Mouse (Mus musculus): ENCODE results near the gene Bcl2l12.
"Not testable (repeated sequence)": the region's sequence is repeated elsewhere in the genome, so short reads cannot be mapped to it uniquely, and the experiment has no call there.

The Bcl2l12 gene

DNA sequence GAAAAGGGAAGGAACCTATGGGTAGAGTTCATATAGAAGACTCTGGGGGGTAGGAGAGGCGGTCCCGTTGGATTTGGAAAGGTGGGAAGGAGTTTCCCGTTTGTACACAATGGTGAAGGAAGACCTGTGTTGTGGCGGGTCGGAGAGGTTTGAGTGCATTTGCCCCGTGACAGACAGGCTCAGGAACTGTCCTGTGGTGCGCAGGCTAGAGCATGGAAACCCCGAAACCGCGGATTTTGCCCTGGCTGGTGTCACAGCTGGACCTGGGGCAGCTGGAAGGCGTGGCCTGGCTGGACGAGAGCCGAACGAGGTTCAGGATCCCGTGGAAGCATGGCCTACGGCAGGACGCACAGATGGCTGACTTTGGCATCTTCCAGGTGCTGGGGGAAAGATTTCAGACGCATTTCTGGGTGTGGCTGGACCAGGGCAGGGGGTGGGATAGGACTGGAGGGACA is at the start of gene Bcl2l12:
Bcl2l12 (minus strand) TSS at position 212 of the 455 bp plus-strand sequence.
- no peak for DNase-seq

DNA sequence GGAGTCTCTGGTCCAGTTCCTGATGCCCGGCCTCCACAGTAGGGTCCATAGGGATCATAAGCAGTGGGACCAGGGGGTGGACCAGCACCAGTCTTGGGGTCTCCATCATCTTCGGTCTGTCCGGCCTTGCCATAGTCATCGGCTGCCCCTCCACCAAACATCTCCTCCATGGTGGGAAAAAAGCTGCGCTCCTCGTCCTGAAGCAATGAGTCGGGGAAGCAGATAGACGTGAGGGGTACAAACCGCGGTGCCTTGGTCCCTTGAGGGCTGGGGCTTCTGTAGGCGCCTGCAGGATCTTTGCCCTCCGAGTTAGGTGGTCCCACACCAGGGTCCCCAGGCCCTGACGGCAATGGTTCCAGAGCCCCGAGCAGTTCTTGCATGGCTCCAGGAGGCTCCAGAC is 49.0 kb upstream of the Bcl2l12 start:
- DNase-seq, result no peak

GRCm38 (mm10) chr7:45046853-45047350 is 48.4 kb upstream of the Bcl2l12 start:
- no peak for DNase-seq

GRCm38 (mm10) chr7:45045741-45046140 is 47.2 kb upstream of the Bcl2l12 start:
- no peak for DNase-seq

- no peak for DNase-seq
Observed at GRCm38 (mm10) chr7:45043307-45043706, 44.8 kb upstream of the Bcl2l12 start.

DNA sequence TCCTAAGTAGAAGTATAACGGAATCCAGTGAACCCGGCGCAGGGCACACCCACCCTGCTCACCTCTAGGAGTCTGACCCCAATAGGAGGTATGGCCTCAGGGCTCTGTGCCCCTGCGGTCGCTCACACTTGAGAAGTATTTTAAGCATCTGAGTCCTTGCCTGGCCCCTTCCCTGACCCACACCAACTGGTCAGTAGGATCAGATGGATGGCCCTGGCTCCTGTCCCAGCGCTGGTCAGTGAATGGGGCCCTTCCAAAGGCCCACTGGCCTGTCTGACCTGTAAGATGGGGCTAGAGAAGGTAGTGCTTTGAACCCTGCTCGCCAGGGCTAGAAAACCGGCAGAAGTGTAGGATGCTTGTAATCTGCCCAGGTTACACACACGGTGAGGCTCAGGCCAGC is 42.3 kb upstream of the Bcl2l12 start:
- no peak for DNase-seq

GRCm38 (mm10) chr7:45038411-45038810 is 39.9 kb upstream of the Bcl2l12 start:
- no peak for DNase-seq

- DNase-seq, result no peak
Observed at GRCm38 (mm10) chr7:45037720-45038361, 39.3 kb upstream of the Bcl2l12 start.

DNA sequence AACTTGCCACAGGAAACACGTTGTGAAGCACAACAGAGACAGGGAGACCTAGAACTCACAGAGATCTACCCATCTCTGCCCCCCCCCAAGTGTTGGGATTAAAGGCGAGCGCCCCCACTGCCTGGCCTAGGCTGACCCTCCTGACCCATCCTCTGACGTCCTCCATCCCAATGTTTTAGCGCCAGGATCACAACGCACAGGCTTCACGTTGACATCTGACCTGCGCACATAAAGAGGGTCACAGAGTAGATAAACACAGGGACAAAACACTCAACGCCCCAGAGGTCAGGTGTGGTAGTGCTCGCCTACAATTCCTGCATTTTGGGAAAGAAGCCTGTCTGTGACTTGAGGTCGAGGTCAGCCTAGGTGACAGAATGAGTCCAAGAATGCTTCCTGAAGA is 38.2 kb upstream of the Bcl2l12 start:
- no peak for DNase-seq

- no peak for DNase-seq
Observed at GRCm38 (mm10) chr7:45035631-45036030, 37.1 kb upstream of the Bcl2l12 start.

GRCm38 (mm10) chr7:45033722-45034359 is 35.3 kb upstream of the Bcl2l12 start:
- DNase-seq, result no peak

DNA sequence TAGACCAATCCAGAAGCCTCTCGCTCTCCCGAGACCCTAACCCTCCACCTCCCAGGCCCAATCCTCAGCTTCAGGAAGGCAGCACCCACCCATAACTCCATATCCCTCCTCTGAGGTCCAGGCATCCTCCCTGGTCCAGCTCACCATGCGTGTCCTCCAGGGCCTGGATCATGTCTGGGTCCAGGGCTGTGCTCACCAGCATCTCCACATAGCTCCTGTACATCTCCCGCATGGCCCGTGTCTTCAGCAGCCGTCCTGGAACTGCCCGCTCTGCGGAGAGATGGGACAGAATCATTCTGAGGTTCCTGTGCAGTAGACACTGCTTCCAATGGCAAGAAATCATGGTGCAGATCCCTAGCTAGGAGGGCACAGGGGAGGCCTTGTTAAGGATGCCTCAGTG is 32.3 kb upstream of the Bcl2l12 start:
- DNase-seq, result no peak

DNA sequence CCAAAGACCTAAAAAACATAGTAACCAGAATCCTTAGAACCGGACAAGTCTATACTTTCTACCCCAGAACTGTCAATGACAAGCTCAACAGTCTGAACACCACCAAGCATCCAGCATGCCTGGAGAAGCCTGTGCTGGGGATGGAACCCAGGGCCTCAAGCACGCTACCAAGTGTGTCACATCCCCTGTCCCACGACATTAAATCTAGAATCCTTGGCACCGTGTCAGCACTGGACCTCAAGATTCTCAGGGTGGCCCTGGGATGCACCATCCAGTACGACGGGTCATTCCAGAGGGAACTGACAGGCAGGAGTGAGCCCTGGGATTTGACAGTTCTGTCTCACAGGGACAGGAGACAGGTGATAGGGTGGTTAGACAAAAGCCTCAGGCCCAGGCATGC is 31.5 kb upstream of the Bcl2l12 start:
- DNase-seq, result no peak

- no peak for DNase-seq
Observed at GRCm38 (mm10) chr7:45028351-45028750, 29.8 kb upstream of the Bcl2l12 start.

- no peak for DNase-seq
Observed at GRCm38 (mm10) chr7:45027761-45028160, 29.2 kb upstream of the Bcl2l12 start.

GRCm38 (mm10) chr7:45026256-45026655 is 27.7 kb upstream of the Bcl2l12 start:
- no peak for DNase-seq

DNA sequence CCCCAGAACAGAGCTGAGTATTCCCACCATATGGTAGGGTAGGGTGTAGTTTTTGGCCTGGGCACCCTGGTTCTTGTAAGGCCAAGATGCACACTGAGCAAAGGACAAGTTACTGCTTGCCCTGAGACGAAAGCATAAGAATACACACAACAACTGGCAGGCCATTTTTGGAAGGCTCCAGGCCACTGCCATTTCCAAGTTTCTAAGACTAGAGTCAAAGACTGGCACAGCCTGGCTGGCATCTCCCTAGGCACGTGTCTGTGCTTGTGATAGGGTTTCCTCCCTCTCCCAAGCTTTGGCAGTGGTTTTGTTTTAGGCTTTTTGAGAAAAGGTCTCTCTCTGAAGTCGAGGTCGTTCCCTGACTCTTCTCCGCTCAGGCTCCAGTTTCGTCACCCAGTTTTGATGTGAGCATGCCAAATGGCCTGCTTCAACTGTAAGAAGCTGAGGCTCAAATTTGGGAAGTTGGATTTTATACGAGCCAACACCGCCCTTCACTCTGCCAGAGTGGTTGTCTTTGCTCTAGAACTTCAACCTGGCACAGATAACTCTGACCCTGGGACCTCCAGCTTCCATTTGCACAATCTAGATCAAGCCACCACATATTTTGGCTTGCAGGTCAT is 27.2 kb upstream of the Bcl2l12 start:
- no peak for DNase-seq

DNA sequence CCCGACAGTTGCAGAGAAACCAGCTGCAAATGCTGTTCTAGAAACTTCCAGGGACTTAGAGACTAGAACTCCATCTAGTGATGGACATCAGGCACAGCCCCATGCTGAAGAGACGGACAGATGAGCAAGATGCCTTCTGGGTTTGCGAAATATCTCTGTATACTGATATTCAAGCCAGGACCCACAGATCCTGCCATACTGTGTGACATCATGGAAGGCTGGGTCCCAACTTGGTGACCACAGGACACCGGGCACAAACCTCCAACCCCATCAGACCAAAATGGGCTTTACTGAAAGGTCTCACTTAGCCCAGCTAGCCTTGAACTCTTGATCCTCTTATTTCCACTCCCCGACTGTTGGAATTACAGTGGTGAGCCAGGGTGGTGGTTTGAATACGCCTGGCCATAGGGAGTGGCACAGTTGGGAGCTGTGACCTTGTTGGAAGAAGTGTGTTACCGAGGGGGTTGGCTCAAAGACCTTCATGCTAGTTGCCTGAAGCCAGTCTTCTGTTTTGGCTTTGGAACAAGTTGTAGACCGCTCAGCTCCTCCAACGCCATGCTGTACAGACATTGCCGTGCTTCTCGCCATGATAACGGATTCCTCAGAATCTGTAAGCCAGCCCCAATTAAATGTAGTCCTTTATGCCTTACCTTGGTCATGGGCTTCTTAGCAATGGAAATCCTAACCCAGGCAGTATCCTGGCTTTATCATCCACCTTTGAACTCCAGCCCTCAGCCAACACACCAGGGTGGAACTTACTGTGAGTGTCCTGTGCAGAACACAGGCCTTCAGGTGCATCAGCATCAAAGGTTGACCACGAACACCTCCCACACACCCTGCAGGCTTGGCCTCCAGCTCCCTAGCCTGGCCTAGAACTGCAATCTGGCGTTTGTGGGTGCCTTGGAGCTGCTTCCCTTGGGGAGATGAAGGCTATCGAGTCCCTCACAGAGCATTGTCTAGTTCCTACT is 26.1 kb upstream of the Bcl2l12 start:
- no peak for DNase-seq

GRCm38 (mm10) chr7:45023711-45024110 is 25.2 kb upstream of the Bcl2l12 start:
- DNase-seq, result not testable (repeated sequence)

- no peak for DNase-seq
Observed at GRCm38 (mm10) chr7:45020225-45020624, 21.7 kb upstream of the Bcl2l12 start.

GRCm38 (mm10) chr7:45019031-45019571 is 20.6 kb upstream of the Bcl2l12 start:
- no peak for DNase-seq

- peak; percentile 83 for DNase-seq
Observed at GRCm38 (mm10) chr7:45017242-45018061, 18.9 kb upstream of the Bcl2l12 start, which contains the start of gene Rras. Gene Rras, plus strand, starts transcription at chr7:45017961.

All from right cerebral cortex, postnatal 25 days (tissue).